Mouse (Mus musculus) cortical plate, adult 2 months (tissue): Measurements from ENCODE around the gene Hist1h3d.
"Not testable (repeated sequence)": the region's sequence is repeated elsewhere in the genome, so short reads cannot be mapped to it uniquely, and the experiment has no call there.

Experiments used
- CTCF ChIP-seq: fragments of 200-500 bp; IDR thresholded peaks from 2 replicates; pipeline ENCODE4 v1.5.1; 2011; ENCODE audit warnings: mild to moderate bottlenecking, control low read depth, low read length; ENCODE audit not compliant: insufficient read depth; ENCODE audit errors: extremely low read depth
- POLR2A ChIP-seq: fragments of 200-500 bp; IDR thresholded peaks from 2 replicates; pipeline ENCODE4 v1.6.1; 2011; ENCODE audit warnings: mild to moderate bottlenecking, low read length, control low read depth; ENCODE audit not compliant: insufficient read depth; ENCODE audit errors: extremely low read depth

DNA sequence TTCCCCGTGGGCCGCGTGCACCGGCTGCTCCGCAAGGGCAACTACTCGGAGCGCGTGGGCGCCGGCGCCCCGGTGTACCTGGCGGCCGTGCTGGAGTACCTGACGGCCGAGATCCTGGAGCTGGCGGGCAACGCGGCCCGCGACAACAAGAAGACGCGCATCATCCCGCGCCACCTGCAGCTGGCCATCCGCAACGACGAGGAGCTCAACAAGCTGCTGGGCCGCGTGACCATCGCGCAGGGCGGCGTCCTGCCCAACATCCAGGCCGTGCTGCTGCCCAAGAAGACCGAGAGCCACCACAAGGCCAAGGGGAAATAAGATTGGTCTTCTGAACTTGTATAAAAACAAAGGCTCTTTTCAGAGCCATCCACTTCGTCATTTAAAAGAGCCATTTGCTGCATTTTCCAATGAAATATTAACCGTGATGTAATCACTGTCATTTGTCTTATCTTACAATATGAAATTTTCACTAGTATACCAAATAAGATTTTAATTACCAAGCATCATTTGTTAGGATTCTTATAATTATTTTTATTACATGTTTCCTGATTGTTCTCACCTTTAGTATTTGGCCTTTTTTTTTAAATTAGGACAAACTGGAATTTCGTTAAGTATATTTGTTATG lies 905 bp upstream of the Hist1h3d start:
- not testable (repeated sequence) for TF ChIP-seq CTCF, POLR2A
